Mouse (Mus musculus) spleen, postnatal 4 days (tissue): Measurements from ENCODE around the gene Foxn3.
A peak's percentile ranks its signal among the peaks of the same experiment; 100 is the strongest.

Experiments
- DNase-seq, 2 experiments: peaks; one replicate each; pipeline ENCODE4 v3.0.0; 2022; ENCODE audit warnings: low spot score in 2 of 2

Foxn3 gene

GRCm38 (mm10) chr12:99563219-99564059 is at the start of gene Foxn3:
Gene Foxn3 (minus strand): TSS chr12:99563582.
- DNase-seq = peak; percentile 71 to 89

DNA sequence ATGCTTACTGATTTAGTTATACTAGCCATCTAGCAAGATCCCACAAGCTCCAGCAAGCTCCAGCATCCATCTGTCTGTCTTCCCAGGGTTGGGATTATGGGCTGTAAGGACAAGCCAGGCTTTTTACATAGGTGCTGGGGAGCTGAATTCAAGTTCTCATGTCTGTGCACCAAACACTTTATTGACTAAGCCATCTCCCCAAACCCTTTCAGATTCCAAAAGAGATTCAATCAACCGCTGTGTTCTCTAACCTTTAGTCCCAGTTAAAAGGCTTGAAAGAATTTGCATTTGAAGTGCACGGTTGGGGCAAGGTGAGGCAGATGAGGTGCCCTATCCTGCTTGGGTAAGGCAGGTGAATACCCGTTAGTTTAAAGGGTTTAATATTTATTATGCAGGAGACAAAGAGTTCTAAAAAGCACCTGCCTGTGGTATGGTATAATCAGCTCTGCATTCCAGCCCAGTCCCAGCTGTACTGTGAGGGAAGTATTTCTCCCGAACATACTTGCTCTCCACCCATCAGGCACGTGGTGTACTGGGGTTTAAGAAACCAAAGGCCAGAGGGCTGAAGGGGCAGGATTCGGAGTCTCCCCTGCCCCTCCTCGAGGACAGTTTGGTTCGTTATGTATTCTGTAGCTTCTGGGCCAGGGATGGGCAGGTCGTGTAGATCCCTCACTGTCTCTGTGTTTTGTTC is 48.9 kb upstream of the Foxn3 start:
- no peak for DNase-seq

DNA sequence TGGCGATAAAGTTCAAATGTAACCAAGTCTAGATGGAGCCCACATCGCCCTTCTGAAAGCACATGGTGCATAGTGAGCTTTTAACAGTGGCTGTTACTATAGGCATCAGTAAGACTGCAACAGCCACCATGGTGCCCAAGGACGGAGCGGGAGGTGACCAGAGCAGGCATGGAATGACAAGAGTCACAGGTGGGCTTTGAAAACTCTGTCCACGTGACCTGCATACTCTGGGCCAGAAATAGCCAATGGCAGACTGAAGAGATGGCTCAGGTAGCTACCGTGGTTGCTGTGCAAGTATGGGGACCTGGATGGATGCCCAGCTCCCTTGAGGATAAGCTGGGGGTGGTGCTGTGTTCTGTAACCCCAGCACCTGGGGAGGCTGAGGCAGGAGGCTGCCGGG is 47.5 kb upstream of the Foxn3 start:
- DNase-seq = no peak

- DNase-seq = no peak
Observed at GRCm38 (mm10) chr12:99610069-99610815, 46.9 kb upstream of the Foxn3 start.

DNA sequence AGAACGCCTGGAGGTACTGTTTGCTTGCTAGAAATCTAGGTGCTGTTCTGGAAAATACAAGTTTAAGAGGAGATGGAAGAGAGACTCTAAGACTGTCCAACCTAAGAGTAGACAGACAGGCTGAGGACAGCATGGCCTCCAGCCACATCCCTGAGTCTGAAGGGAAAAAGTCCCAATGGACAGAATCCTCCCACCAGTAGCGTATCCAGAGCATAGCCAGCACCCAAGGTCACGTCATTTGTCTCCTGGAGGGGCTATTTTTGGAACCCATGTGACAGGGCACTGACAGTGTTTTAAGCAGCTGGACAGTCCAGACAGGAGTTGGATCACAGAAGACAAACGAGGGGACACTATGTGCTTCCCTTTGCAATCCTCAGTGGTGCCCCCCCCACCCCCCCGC is 46.3 kb upstream of the Foxn3 start:
- DNase-seq = no peak

DNA sequence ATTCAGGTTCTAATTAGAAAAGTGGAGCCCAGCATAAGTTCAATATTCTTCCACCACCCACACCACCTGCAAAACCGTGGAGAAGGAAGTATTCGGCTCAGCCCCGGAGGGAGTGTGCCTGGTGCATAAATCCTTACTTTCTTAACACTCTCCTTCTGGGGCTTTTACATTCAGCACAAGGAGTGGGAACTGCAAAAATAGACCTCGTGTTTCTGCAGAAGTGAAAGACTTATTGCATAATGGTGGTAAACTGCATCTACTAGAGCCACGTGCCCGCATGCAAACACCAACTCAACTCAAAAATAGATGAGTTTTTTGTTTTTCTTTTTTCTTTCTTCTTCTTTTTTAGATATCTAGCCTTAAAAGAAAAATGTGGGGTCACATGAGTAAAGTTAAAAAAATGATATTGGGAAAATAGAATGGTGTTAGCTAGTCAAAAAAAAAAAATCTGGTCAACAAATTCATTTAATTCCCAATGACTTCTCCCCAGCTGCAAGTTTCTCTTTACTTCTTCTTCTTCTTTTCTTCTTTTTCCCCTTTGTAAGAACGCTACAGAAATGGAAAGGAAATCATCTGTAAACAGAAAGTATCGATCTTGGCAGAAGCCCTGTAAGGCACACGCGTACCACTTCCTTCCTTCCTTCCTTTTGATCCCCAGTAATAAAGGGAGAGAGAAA is 45.0 kb upstream of the Foxn3 start:
- no peak for DNase-seq

DNA sequence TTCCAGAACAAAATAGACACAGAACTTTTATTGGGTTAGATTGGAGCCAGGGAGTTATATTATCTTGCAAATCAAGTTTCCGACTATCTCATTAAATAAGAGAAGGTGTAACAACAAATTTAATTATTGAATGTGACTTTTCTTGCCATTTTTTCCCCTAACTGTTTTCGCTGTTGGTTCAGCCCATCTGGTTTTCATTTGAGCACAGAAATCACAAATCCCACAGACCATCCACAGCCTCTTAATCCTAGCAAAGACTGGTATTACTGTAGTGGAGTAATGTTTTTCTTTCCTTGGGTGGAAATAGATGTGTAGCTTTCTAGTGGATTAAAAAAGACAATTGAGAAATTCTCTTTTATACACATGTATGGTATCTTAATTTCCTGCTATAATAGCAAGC is 40.0 kb upstream of the Foxn3 start:
- DNase-seq = no peak

DNA sequence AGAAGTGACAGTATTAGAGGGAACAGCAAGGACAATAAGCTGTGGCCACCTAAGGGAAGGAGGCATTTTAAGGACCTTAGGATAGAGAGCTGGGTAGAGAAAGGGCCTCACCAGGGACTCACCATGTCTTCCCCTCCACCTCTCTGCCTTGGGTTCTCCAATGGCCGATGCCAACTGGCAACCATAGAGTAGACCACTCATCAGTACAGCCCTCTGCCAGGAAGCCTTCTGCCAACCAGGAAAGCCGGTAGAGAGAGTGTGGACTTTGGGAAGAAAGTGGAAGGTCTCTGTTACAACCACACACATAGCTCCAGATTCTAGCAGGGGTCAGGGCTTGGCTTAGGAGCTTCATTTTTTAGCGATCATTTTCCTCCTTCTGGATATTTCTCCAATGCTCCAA is 38.5 kb upstream of the Foxn3 start:
- no peak for DNase-seq

DNA sequence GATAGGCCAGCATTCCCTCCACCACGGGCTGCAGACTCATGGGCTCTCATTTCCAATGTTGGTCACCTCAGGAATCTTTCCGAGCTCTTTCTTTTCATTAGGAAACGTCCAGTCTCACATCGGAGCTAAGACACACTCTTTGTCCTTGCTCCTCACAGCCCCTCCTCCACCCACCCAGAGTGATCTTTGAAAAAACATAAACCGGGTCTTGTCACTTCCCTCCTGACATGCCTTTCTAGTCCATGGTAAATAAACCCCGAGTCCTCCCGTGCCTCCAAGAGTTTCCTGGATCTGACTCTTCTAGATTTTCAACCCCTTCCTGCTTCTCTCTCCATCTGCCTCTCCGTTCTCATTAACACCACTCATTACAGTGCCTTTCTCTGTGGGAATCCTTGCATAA is 38.0 kb upstream of the Foxn3 start:
- no peak for DNase-seq

DNA sequence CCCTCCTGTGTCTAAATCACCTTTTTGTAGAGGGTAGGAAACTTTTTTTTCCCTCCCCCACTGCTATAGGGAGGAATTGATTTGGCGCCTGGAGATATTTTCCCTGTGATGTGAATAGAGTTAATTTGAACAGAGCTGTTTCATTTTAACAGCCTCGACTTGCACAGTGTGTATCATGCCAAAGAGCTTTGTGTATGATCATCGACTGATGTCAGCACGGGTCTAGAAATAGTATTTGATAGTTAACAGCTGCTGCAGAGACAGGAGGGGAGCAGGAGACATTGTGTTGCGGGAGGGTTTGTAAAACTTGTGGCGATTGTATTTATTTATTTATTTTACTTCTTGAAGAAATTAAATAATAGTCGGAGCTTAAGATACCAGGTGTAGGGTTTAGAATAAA is 36.2 kb upstream of the Foxn3 start:
- no peak for DNase-seq

GRCm38 (mm10) chr12:99596397-99596796 is 33.0 kb upstream of the Foxn3 start:
- no peak for DNase-seq

DNA sequence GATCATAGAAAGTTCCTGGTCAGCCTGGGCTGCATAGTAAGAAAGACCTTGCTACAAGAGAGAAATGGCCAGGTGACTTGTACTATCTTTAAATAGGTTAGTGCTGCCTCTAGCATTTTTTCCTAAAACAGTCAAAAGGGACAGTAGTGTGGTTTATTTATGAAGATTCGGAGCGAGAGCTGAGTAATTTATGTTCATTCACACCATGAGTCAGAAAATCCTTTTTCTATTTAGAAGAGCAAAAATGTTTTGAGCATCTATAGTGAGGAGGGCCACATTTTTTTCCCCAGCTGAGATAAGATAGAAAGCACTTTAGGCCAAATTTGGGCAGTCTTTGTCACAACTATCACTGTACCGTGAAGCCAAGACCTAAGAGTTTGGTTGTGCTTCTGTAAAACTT is 24.0 kb upstream of the Foxn3 start:
- DNase-seq = no peak

- DNase-seq = no peak
Observed at GRCm38 (mm10) chr12:99579989-99580388, 16.6 kb upstream of the Foxn3 start.

DNA sequence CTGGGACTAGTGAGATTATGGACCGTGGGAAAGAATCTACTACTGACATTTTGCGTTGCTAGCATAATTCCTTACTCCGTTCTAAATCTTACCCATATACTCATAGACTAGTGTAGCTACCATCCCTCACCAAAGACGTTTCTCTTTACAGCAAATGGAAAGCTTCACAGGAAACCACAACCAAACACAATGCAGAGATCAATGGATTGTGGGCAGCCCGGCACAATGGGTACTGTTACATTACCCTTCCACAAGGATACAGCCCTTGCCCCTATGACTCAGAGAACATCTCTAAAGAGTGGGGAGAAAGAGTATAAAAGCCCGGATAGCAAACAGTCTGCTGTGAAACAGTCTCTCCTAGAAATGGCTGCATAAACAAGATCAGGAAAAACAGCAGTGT is 13.3 kb upstream of the Foxn3 start:
- DNase-seq = no peak

- DNase-seq = no peak
Observed at GRCm38 (mm10) chr12:99574299-99574698, 10.9 kb upstream of the Foxn3 start.

DNA sequence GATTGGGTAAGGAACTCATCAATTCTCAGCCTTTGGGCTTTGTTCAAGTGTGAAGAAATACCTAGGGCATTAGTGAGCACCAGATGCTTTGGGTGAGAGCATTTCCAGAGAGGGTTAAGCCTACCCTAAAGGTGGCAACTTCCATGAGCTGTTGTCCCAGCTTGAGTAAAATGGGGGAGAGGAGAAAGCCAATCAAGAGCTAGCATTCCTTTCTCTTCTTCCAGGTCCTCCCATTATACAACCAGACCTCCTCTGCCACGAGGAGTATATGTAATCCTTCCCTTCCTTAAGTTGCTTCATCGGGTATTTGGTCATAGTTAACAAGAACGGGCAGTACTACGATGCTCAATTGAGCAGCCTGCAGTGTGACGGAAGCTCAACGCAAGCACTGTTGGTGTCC is 9.7 kb upstream of the Foxn3 start:
- DNase-seq = no peak

GRCm38 (mm10) chr12:99571999-99572398 is 8.6 kb upstream of the Foxn3 start:
- no peak for DNase-seq

DNA sequence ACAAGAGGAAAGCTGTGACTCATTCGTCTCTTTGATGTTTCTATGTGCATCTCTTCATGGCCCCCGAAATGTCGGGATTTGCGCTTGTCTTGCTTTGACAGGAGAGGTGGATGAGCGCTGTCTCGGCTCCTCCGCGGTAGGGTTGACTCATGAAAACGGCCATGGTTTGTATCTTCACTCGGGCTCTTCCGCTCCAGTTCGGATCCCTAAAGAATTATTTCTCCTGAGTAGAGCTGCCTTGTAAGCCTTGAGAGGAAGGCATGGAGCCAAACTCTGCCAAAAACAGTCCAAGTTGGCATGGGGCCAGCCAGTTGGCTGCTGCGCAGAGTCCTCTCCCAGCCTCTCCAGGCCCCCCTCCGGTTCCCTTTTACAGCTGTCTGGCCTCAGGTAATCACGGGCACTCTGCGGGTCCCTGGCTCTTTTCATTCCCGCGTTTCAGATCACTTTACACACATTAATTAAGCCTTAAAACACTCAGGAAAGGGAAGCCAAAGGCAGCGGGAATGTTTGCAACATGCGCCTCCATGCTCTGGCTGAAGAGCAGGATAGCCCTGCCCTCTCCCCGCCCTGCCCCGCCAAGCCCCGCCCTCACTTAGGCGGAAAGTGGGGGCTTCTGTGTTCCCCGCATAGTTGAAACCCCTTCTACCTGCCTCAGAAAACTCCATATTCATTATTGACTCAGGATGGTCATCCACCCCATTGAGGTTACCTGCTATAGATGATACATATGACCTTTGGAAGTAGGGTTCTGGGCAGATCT is 7.0 kb upstream of the Foxn3 start:
- DNase-seq = no peak

GRCm38 (mm10) chr12:99565606-99566005 is 2.2 kb upstream of the Foxn3 start:
- no peak for DNase-seq

GRCm38 (mm10) chr12:99564301-99564910 is 1.0 kb upstream of the Foxn3 start:
- no peak for DNase-seq

DNA sequence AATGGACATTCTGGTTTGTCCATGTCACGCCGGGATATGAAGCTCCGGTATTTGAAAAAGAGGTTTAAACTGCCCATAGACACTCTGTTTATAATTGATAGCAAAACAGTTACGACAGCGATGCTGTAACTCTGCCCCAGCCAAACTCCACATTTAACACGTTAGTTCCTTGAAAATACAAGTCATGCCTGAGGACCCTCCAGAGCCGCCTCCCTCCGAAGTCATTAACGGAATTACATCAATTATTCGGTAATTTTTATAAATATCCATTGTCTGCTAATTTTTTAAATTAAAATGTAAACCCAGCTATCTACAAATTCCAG is 554 bp downstream of the Foxn3 start:
- no peak for DNase-seq
